Mouse (Mus musculus) fat pad, adult 2 months (tissue): ENCODE data around the gene Dapl1.

Source experiments
- DNase-seq: peaks from one replicate; pipeline ENCODE4 v3.0.0-alpha.2; 2011; ENCODE audit warnings: low read depth, low spot score; ENCODE audit errors: extremely low read depth

Gene Dapl1

DNA sequence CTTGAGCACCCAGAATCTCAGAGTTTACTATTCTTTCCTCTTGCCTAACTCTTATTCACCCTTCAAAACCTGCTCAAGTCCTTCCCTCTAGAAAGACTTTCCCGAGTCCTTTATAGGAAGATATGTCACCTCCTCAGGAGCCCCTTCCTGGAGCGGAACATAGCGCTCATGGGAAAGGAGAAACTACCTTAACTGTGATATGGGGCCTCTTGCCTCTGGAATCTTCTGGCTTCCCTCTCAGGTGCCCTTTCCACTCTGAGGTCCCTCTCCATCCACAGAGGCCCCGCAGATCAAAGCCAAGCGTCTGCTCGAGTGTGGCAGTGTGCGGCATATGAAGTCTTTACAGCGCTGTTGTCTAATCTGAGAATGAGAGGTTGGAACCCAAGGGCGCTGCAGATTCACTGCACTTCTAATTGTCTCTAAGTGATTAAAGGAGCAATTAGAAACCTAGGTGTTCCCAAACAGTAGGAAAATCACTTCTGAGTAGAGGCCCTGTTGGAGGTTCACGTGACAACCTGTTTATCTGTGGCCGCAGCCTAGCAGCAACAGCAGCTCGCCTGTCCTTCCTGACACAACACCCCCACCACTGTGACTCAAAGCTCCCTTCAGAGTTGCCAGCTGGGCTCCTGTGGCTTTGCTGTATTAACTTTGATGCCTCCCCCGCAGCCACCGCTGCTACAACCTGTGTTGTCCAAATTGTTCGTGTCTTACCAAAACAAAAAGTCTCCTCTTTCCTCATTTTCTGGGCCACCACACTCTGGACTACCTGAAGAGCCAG, 49.7 kb downstream of the Dapl1 start:
- DNase-seq: no peak

- no peak for DNase-seq
Observed at GRCm38 (mm10) chr2:59536958-59537357, 52.5 kb downstream of the Dapl1 start.

- DNase-seq: no peak
Observed at GRCm38 (mm10) chr2:59538031-59538430, 53.6 kb downstream of the Dapl1 start.

GRCm38 (mm10) chr2:59539796-59540195, 55.3 kb downstream of the Dapl1 start:
- DNase-seq: no peak

DNA sequence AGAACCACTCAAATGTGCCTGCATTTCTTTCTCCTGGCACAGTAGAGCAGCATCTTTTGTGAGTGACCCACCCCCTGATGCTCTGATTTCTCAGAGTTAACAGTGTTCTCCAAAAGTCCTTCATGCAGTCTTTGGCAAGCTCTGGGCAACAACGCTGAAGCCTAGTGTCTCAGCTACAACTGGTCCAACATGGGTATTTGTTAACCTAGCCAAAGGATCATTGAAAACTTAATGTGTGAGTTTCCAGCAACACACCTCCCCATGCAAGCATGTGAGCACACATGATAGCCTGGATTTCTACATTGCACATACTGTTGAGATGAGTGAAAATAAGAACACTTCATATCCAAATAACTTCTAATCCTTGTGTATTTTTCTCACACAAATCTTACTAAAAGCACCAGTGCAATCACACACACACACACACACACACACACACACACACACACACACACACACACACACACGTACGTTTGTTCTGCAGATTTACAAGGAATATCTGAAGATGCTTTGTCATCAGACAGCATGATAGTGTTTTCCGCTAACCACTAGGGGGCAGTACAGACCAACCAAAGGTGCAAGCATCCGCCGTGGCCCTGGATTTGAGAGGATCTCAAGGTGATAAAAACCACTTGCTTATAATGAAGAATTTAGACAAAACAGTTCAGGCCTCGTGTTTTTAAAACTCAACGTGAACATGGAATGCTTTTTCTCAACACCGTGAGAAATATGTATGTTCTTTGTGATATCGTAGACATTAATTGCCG, 56.9 kb downstream of the Dapl1 start:
- no peak for DNase-seq

DNA sequence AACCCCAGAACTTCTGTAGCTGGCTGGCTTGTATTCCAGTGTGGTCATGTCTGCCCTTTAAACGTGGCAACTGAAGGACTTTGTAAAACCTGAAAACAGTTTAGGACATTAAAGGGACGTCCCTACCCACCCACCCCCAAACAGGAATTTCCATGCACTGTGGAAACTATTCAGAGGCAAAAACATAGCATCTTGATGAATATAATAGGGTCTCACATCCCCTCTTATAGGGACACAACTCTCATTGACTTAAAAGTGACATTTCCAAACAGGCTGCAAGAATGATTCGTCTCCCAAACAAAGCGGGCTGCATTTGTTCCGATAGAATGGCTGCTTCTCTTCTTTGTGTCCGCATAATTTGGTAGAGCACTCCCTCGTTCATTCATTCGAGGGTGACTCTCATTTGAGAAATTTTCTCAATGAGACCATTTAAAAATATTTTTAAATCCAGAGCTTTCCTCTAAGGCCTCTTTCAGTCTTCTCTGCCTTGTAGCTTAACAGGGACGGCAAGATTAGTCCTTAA, 59.2 kb downstream of the Dapl1 start:
- DNase-seq: no peak

- DNase-seq: no peak
Observed at GRCm38 (mm10) chr2:59544237-59544909, 59.9 kb downstream of the Dapl1 start.

GRCm38 (mm10) chr2:59545001-59545400, 60.5 kb downstream of the Dapl1 start:
- no peak for DNase-seq

- no peak for DNase-seq
Observed at GRCm38 (mm10) chr2:59547369-59548099, 63.1 kb downstream of the Dapl1 start.

DNA sequence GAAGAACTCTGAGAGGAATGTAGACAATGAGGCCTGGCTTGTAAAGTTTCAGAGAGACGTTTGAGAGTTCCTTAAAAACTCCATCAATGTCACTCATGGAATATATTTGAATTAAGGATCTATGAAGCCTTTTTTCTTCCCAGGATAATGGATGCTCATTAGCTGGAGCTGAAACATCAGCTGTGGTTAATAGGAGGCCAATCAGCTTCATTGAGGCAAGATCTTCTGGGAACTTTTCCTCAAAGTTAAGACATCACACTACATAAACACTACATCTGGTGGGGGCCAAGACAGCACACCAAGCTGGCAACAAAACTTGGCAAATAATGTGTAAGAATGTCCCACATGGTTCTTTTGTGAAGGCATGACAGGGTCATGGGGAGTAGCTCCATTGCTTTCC, 68.3 kb downstream of the Dapl1 start:
- DNase-seq: no peak

GRCm38 (mm10) chr2:59554373-59554940, 70.0 kb downstream of the Dapl1 start:
- DNase-seq: no peak
